Mouse (Mus musculus): Measurements from ENCODE around the gene Bcap29.

- TF ChIP-seq POLR2A (IDR thresholded peaks at IDR 0.05; ENCODE audit: low read depth, low read length) (no peak), CTCF (conservative IDR thresholded peaks at IDR 0.05 in 1 of 2, IDR thresholded peaks at IDR 0.05 in 1 of 2; ENCODE audit: low read depth in 2 of 2, low read length in 2 of 2) (no peak), KAT2A (IDR thresholded peaks at IDR 0.05; ENCODE audit: insufficient replicate concordance, low read length) (no peak), MAFK (IDR thresholded peaks at IDR 0.05; ENCODE audit: insufficient replicate concordance, low read length) (no peak), JUN (IDR thresholded peaks at IDR 0.05; ENCODE audit: insufficient read depth, low read depth, low read length) (no peak), ZMIZ1 (IDR thresholded peaks at IDR 0.05; ENCODE audit: low read depth, low read length) (no peak), SMC3 (IDR thresholded peaks at IDR 0.05; ENCODE audit: low read depth, low read length) (no peak)
Measured at GRCm38 (mm10) chr12:31545219-31545618, 89.2 kb downstream of the Bcap29 start.
